Mouse (Mus musculus): ENCODE data around the gene Sec22b. TPM values are rescaled to one million over a fixed set of nuclear protein-coding genes. Genes with fewer than 3 reads are reported as not detected.

Sec22b gene
- polyA plus RNA-seq, 1 experiment from 2014 or later = 106 TPM

DNA sequence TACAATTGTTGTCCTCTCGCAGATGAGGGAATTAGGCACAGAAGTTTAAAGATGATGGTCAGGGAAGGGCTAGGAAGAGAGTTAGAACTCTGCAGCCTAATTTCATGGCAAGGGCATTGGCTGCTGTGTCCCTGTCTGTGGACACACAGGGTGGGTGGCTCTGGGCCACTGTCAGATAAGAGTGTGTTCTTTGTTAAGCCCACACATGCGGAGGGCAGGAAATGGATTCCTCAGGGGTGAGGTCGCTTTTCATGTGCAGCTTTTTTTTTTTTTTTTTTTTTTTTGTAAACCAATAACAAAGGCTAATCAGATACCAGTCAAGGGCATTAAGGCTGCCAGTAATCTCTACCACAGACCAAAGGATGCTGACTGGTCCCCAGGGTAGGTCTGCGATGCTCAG lies 45.4 kb downstream of the Sec22b start:
- ATAC-seq (ENCODE audit: low read depth) = no peak
- 52% methylated on average over 4 of the region's 4 CpGs for WGBS
- Histone ChIP-seq H3K27me3 (peaks cover 3% of the 10 kb centered on the region; the same call in 1 of the 2 replicates), H3K4me3 (no peak overlapping the region), H3K4me2 (no peak overlapping the region), H3K4me1 (replicated peaks) (peaks cover 21% of the 10 kb centered on the region), H3K9me3 (no peaks in the 10 kb centered on the region), H3K36me3 (no peaks in the 10 kb centered on the region), H3K27ac (replicated peaks) (no peak overlapping the region), H3K9ac (no peak overlapping the region)

- no peaks in the 10 kb centered on the region for H3K27me3 ChIP-seq
- no peak overlapping the region for H3K9ac ChIP-seq
- no peak overlapping the region for H3K27ac ChIP-seq (replicated peaks)
- H3K4me1 ChIP-seq (replicated peaks) = peaks cover 6% of the 10 kb centered on the region; the same call in 1 of the 2 replicates
- no peak for ATAC-seq (ENCODE audit: low read depth)
- 88% methylated on average over 2 of the region's 2 CpGs for WGBS
- H3K4me3 ChIP-seq = no peak overlapping the region
- no peak overlapping the region for H3K4me2 ChIP-seq
- H3K36me3 ChIP-seq = no peaks in the 10 kb centered on the region
- no peaks in the 10 kb centered on the region for H3K9me3 ChIP-seq
Measured at GRCm38 (mm10) chr3:97948518-97948917, 47.5 kb downstream of the Sec22b start.

DNA sequence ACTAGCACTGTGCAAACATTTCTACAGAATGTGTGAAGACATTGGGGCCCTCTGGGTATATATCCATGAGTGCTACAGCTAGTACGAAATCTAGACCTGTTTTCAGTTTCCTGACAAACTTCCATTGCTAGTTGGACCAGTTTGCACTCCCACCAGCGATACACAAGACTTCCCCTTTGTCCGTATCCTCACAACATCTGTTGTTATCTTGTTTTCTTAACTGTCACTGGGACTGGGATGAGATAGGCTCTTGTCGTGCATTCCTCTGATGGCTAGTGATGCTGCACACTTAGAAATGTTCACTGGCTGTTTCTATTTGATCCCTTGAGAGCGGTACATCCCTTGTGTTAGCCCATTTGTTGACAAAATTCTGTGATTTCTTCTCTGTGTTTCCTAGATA lies 49.0 kb downstream of the Sec22b start:
- whole genome bisulfite sequencing = 74% methylated on average over 5 of the region's 5 CpGs
- Histone ChIP-seq H3K9ac (no peak overlapping the region), H3K9me3 (0 out of 2 replicates have a peak, but pooled peaks cover 5% of the 10 kb centered on the region), H3K27ac (replicated peaks) (no peak overlapping the region), H3K36me3 (no peaks in the 10 kb centered on the region), H3K4me2 (no peak overlapping the region), H3K27me3 (no peaks in the 10 kb centered on the region), H3K4me3 (no peak overlapping the region), H3K4me1 (replicated peaks) (0 out of 2 replicates have a peak, but pooled peaks cover 6% of the 10 kb centered on the region)
- ATAC-seq (ENCODE audit: low read depth) = no peak

DNA sequence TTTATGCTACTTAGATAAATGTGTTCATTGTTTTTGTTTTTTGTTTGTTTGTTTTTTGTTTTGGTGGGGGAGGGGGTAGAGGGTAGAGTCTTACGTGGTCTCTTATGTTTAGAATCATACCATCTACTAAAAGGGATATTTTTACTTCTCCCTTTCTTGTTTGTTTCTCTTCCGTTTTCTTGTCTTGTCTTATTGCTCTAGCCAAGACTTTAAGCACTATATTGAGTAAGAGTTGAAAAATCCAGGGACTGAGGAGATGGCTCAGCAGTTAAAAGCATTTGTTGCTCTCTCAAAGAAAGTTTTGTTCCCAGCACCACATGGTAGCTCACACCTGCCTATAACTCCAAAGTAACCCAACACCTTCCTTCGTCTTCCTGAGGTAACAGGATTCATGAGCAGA lies 50.1 kb downstream of the Sec22b start:
- no peak overlapping the region for H3K4me2 ChIP-seq
- 82% methylated on average over 3 of the region's 3 CpGs for WGBS
- 0 out of 2 replicates have a peak, but pooled peaks cover 6% of the 10 kb centered on the region for H3K4me1 ChIP-seq (replicated peaks)
- no peak overlapping the region for H3K4me3 ChIP-seq
- no peaks in the 10 kb centered on the region for H3K27me3 ChIP-seq
- no peaks in the 10 kb centered on the region for H3K36me3 ChIP-seq
- H3K9me3 ChIP-seq = 0 out of 2 replicates have a peak, but pooled peaks cover 5% of the 10 kb centered on the region
- H3K27ac ChIP-seq (replicated peaks) = no peak overlapping the region
- H3K9ac ChIP-seq = no peak overlapping the region
- no peak for ATAC-seq (ENCODE audit: low read depth)

DNA sequence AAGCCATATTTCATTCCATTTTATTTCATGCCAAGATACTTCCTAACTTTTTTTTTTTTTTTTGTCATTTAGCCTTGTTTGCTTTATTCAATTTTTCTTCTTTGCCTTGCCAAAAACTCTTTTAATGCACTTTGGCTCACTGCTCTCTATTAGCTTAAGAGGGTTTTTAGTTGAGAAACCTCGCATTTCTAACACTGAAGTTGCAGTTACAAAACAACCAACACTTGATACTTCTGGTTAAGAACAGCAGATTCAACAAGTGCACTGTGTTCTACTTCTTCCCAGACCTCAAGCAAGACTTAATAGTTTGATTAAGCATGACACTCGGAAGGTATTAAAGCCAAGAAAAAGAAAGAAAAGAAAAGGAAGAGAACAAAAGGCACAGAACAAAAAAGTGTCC lies 52.2 kb downstream of the Sec22b start:
- ATAC-seq (ENCODE audit: low read depth) = no peak
- H3K9ac ChIP-seq = no peak overlapping the region
- no peak overlapping the region for H3K4me2 ChIP-seq
- H3K4me1 ChIP-seq (replicated peaks) = no peaks in the 10 kb centered on the region
- no peaks in the 10 kb centered on the region for H3K27me3 ChIP-seq
- H3K27ac ChIP-seq (replicated peaks) = no peak overlapping the region
- 0 out of 2 replicates have a peak, but pooled peaks cover 5% of the 10 kb centered on the region for H3K9me3 ChIP-seq
- no peaks in the 10 kb centered on the region for H3K36me3 ChIP-seq
- WGBS = 88% methylated on average over 2 of the region's 2 CpGs
- no peak overlapping the region for H3K4me3 ChIP-seq

DNA sequence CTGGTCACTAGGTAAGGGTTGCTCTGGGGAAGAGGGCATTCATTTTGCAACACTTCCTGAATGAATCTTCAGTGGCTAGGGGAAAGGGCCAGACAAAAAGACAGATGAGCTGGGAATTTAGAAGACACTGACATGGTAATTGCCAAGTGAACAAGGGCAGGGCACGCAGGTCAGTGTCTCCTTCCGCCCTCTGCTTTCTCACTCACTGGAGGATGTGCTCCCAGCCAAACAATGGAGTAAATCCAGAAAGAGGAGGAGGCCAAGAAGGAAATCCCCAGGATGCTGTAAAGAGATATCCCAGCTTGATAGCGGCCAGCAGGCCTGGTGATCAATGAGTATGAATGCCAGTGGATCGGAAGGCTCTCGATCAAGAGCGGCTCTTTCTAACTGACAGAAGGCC lies 55.3 kb downstream of the Sec22b start:
- WGBS = 58% methylated on average over 6 of the region's 6 CpGs
- ATAC-seq (ENCODE audit: low read depth) = no peak

DNA sequence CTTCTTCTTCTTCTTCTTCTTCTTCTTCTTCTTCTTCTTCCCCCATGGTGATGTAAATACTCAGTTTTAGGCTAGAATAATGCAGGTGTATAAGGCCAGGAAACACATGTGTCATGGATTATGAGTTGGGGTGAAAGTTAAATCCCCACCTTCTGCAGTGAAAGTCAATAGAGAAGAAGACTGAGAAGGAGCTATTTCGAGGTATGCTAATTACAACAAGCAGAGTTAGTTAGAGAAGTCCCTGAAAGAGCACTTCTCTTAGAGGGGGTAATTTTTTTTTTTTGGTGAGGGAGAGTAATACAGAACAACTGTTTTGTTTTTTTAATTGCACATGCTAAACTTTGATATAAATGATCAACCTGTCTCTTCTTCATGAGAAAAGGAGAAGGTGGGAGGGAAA lies 55.9 kb downstream of the Sec22b start:
- no peak overlapping the region for H3K9ac ChIP-seq
- no peak overlapping the region for H3K27ac ChIP-seq (replicated peaks)
- no peak overlapping the region for H3K4me3 ChIP-seq
- H3K9me3 ChIP-seq = 0 out of 2 replicates have a peak, but pooled peaks cover 5% of the 10 kb centered on the region
- peaks cover 11% of the 10 kb centered on the region for H3K4me1 ChIP-seq (replicated peaks)
- no peaks in the 10 kb centered on the region for H3K36me3 ChIP-seq
- no peak for ATAC-seq (ENCODE audit: low read depth)
- H3K4me2 ChIP-seq = no peak overlapping the region
- no peaks in the 10 kb centered on the region for H3K27me3 ChIP-seq
- WGBS = 69% methylated on average over 1 of the region's 1 CpGs

More for the DNA sequence above, 55.3 kb downstream of the Sec22b start:
- peaks cover 8% of the 10 kb centered on the region for H3K4me1 ChIP-seq (replicated peaks)
- no peak overlapping the region for H3K4me3 ChIP-seq
- no peak overlapping the region for H3K4me2 ChIP-seq
- H3K36me3 ChIP-seq = no peaks in the 10 kb centered on the region
- 0 out of 2 replicates have a peak, but pooled peaks cover 5% of the 10 kb centered on the region for H3K9me3 ChIP-seq
- H3K27me3 ChIP-seq = no peaks in the 10 kb centered on the region
- H3K9ac ChIP-seq = no peak overlapping the region
- no peak overlapping the region for H3K27ac ChIP-seq (replicated peaks)

GRCm38 (mm10) chr3:97960783-97961594 lies 60.0 kb downstream of the Sec22b start:
- Histone ChIP-seq H3K4me1 (replicated peaks) (peaks cover 11% of the 10 kb centered on the region), H3K27ac (replicated peaks) (no peak overlapping the region), H3K9ac (no peak overlapping the region), H3K4me2 (no peak overlapping the region), H3K4me3 (no peak overlapping the region), H3K9me3 (no peaks in the 10 kb centered on the region), H3K27me3 (no peaks in the 10 kb centered on the region), H3K36me3 (no peaks in the 10 kb centered on the region)
- 58% methylated on average over 14 of the region's 14 CpGs for WGBS
- no peak for ATAC-seq (ENCODE audit: low read depth)

GRCm38 (mm10) chr3:97961962-97962361 lies 61.0 kb downstream of the Sec22b start:
- 74% methylated on average over 6 of the region's 6 CpGs for WGBS
- Histone ChIP-seq H3K9me3 (no peaks in the 10 kb centered on the region), H3K36me3 (no peaks in the 10 kb centered on the region), H3K4me2 (no peak overlapping the region), H3K9ac (no peak overlapping the region), H3K27me3 (no peaks in the 10 kb centered on the region), H3K4me3 (no peak overlapping the region), H3K27ac (replicated peaks) (no peak overlapping the region), H3K4me1 (replicated peaks) (peaks cover 11% of the 10 kb centered on the region)
- ATAC-seq (ENCODE audit: low read depth) = no peak

- Histone ChIP-seq H3K4me1 (replicated peaks) (peaks cover 11% of the 10 kb centered on the region), H3K9me3 (no peaks in the 10 kb centered on the region), H3K27ac (replicated peaks) (no peak overlapping the region), H3K9ac (no peak overlapping the region), H3K27me3 (no peaks in the 10 kb centered on the region), H3K4me2 (no peak overlapping the region), H3K36me3 (no peaks in the 10 kb centered on the region), H3K4me3 (no peak overlapping the region)
- no peak for ATAC-seq (ENCODE audit: low read depth)
- 81% methylated on average over 14 of the region's 14 CpGs for WGBS
Measured at GRCm38 (mm10) chr3:97964878-97965353, 63.9 kb downstream of the Sec22b start.

DNA sequence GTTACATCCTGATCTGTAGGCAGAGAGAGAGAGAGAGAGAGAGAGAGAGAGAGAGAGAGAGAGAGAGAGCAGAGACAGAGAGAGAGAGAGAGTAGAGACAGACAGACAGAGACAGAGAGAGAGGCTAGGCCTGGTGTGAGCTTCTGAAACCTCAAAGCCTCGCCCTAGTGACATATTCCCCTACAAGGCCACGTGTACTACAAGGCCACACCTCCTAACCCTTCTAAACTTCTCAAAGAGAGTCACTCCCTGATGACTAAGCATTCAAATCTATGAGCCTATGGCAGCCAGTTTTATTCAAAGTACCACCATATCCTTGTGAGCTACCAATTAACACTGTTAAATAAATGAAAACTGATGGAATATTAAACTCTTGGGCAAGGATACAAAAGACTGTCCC lies 66.6 kb downstream of the Sec22b start:
- Histone ChIP-seq H3K4me1 (replicated peaks) (peaks cover 13% of the 10 kb centered on the region; the same call in 1 of the 2 replicates), H3K9me3 (no peaks in the 10 kb centered on the region), H3K4me2 (no peak overlapping the region), H3K9ac (no peak overlapping the region), H3K36me3 (no peaks in the 10 kb centered on the region), H3K4me3 (no peak overlapping the region), H3K27ac (replicated peaks) (no peak overlapping the region), H3K27me3 (no peaks in the 10 kb centered on the region)
- WGBS = 58% methylated on average over 2 of the region's 2 CpGs
- ATAC-seq (ENCODE audit: low read depth) = no peak

DNA sequence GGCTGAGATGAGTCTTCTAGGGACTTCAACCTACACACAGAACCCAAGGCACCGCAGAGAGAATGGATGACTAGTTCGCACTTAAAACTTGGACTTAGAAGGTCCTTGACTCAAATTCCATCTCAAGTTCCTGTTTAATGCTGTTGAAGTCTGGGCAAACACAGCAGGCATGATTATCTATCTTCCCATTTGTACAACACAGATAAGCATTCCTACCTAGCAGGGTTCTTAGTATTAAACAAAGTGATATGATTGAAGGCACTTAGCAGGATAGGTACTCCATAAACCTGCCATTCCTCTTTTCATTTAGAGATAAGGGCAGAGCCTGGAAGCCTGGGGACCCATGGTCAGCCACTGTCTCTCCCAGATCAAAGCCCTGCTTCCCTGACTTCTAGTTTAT lies 67.2 kb downstream of the Sec22b start:
- Histone ChIP-seq H3K4me2 (no peak overlapping the region), H3K4me1 (replicated peaks) (peaks cover 13% of the 10 kb centered on the region; the same call in 1 of the 2 replicates), H3K9me3 (no peaks in the 10 kb centered on the region), H3K4me3 (no peak overlapping the region), H3K36me3 (no peaks in the 10 kb centered on the region), H3K9ac (no peak overlapping the region), H3K27me3 (no peaks in the 10 kb centered on the region), H3K27ac (replicated peaks) (no peak overlapping the region)
- no peak for ATAC-seq (ENCODE audit: low read depth)
- WGBS = 90% methylated on average over 2 of the region's 2 CpGs

All from neural tube, embryonic 13.5 days (tissue).